Mouse (Mus musculus) neural tube, embryonic 13.5 days (tissue): ENCODE data around the gene Ddx56. TPM values are rescaled to one million over a fixed set of nuclear protein-coding genes. Genes with fewer than 3 reads are reported as not detected.

Experiments used
- ATAC-seq: fragments of 200-750 bp; cut with Nextera tagmentation; 2 replicates; pipeline ENCODE4 v1.8.0; 2017; ENCODE audit warnings: low read depth, mild to moderate bottlenecking, moderate TSS enrichment, moderate library complexity
- H3K27ac ChIP-seq: fragments of 300-500 bp; sonication (generic); replicated peaks from 2 replicates; pipeline ENCODE4 v1.5.1; 2015; ENCODE audit warnings: moderate library complexity, mild to moderate bottlenecking, inconsistent platforms
- H3K27me3 ChIP-seq: fragments of 300-500 bp; sonication (generic); 2 replicates; pipeline ENCODE4 v1.6.1; 2015; ENCODE audit warnings: mild to moderate bottlenecking, inconsistent platforms
- H3K36me3 ChIP-seq: fragments of 300-500 bp; sonication (generic); 2 replicates; pipeline ENCODE4 v1.6.1; 2015; ENCODE audit warnings: mild to moderate bottlenecking, inconsistent platforms
- H3K4me1 ChIP-seq: fragments of 300-500 bp; sonication (generic); replicated peaks from 2 replicates; pipeline ENCODE4 v1.6.1; 2015; ENCODE audit warnings: inconsistent platforms
- H3K4me2 ChIP-seq: fragments of 300-500 bp; sonication (generic); 2 replicates; pipeline ENCODE4 v1.6.1; 2015; ENCODE audit warnings: inconsistent platforms, mild to moderate bottlenecking, moderate library complexity
- H3K4me3 ChIP-seq: fragments of 300-500 bp; sonication (generic); 2 replicates; pipeline ENCODE4 v1.5.1; 2015; ENCODE audit warnings: mild to moderate bottlenecking, inconsistent platforms
- H3K9ac ChIP-seq: fragments of 300-500 bp; sonication (generic); 2 replicates; pipeline ENCODE4 v1.6.1; 2015; ENCODE audit warnings: moderate library complexity, mild to moderate bottlenecking, inconsistent platforms
- H3K9me3 ChIP-seq: fragments of 300-500 bp; sonication (generic); 2 replicates; pipeline ENCODE4 v1.6.1; 2016; ENCODE audit warnings: inconsistent platforms
- WGBS: fragments of 180-500 bp; shearing (Covaris S2); methylation state at CpG from one replicate; pipeline ENCODE4 v1.1.7; 2015; 5-methylcytosine and 5-hydroxymethylcytosine counted together
- polyA plus RNA-seq: library from polyadenylated mRNA; unstranded; fragments of >200 nt; fragmentation: Nextera tagmentation; extraction: Ambion mirVana; gene quantifications from 2 replicates; pipeline ENCODE4 v1.2.1, GENCODE M21; 2015

Ddx56 gene
- polyA plus RNA-seq = 69.3 and 69.4 TPM in 2 replicates

GRCm38 (mm10) chr11:6267320-6268254, at the start of gene Ddx56:
Gene Ddx56, minus strand, starts transcription at chr11:6267772.
- 2% methylated on average over 50 of the region's 50 CpGs for WGBS
- peaks cover 30% of the 10 kb centered on the region for H3K4me1 ChIP-seq
- H3K9ac ChIP-seq = peak within 1 kb of the TSS; percentile 90
- H3K9me3 ChIP-seq = no peaks in the 10 kb centered on the region
- peak; percentile 97 for ATAC-seq
- H3K27ac ChIP-seq = peak within 1 kb of the TSS; percentile 96
- peak within 1 kb of the TSS; percentile 94 for H3K4me2 ChIP-seq
- peaks cover 65% of the 10 kb centered on the region for H3K36me3 ChIP-seq
- peak within 1 kb of the TSS; percentile 65 for H3K4me3 ChIP-seq
- H3K27me3 ChIP-seq = no peaks in the 10 kb centered on the region

GRCm38 (mm10) chr11:6316821-6317220, 49.2 kb upstream of the Ddx56 start:
- H3K36me3 ChIP-seq = peaks cover 66% of the 10 kb centered on the region
- ATAC-seq = no peak
- H3K4me2 ChIP-seq = no peak overlapping the region
- H3K9me3 ChIP-seq = no peaks in the 10 kb centered on the region
- 84% methylated on average over 11 of the region's 11 CpGs for WGBS
- no peak overlapping the region for H3K4me3 ChIP-seq
- H3K27me3 ChIP-seq = no peaks in the 10 kb centered on the region
- no peak overlapping the region for H3K27ac ChIP-seq
- H3K9ac ChIP-seq = no peak overlapping the region
- no peaks in the 10 kb centered on the region for H3K4me1 ChIP-seq

GRCm38 (mm10) chr11:6313874-6314406, 46.4 kb upstream of the Ddx56 start:
- WGBS = 69% methylated on average over 7 of the region's 7 CpGs
- H3K9ac ChIP-seq = no peak overlapping the region
- no peaks in the 10 kb centered on the region for H3K9me3 ChIP-seq
- H3K4me2 ChIP-seq = no peak overlapping the region
- H3K36me3 ChIP-seq = peaks cover 60% of the 10 kb centered on the region
- no peaks in the 10 kb centered on the region for H3K27me3 ChIP-seq
- no peak for ATAC-seq
- H3K4me3 ChIP-seq = no peak overlapping the region
- H3K4me1 ChIP-seq = no peaks in the 10 kb centered on the region
- no peak overlapping the region for H3K27ac ChIP-seq

GRCm38 (mm10) chr11:6308181-6308580, 40.6 kb upstream of the Ddx56 start:
- WGBS = 95% methylated on average over 4 of the region's 4 CpGs

GRCm38 (mm10) chr11:6305943-6306430, 38.4 kb upstream of the Ddx56 start:
- H3K4me1 ChIP-seq = no peaks in the 10 kb centered on the region
- no peak for ATAC-seq
- no peaks in the 10 kb centered on the region for H3K9me3 ChIP-seq
- no peak overlapping the region for H3K4me2 ChIP-seq
- H3K4me3 ChIP-seq = no peak overlapping the region
- H3K27ac ChIP-seq = no peak overlapping the region
- H3K27me3 ChIP-seq = no peaks in the 10 kb centered on the region
- H3K36me3 ChIP-seq = peaks cover 63% of the 10 kb centered on the region
- WGBS = 89% methylated on average over 1 of the region's 1 CpGs
- no peak overlapping the region for H3K9ac ChIP-seq

More at GRCm38 (mm10) chr11:6308181-6308580, 40.6 kb upstream of the Ddx56 start:
- H3K4me1 ChIP-seq = no peaks in the 10 kb centered on the region
- no peak overlapping the region for H3K9ac ChIP-seq
- ATAC-seq = no peak
- H3K27ac ChIP-seq = no peak overlapping the region
- no peaks in the 10 kb centered on the region for H3K27me3 ChIP-seq
- peaks cover 48% of the 10 kb centered on the region for H3K36me3 ChIP-seq
- no peak overlapping the region for H3K4me2 ChIP-seq
- no peaks in the 10 kb centered on the region for H3K9me3 ChIP-seq
- H3K4me3 ChIP-seq = no peak overlapping the region

- H3K9ac ChIP-seq = no peak overlapping the region
- H3K9me3 ChIP-seq = no peaks in the 10 kb centered on the region
- WGBS = 82% methylated on average over 2 of the region's 2 CpGs
- no peak overlapping the region for H3K4me2 ChIP-seq
- H3K27ac ChIP-seq = no peak overlapping the region
- no peak overlapping the region for H3K4me3 ChIP-seq
- H3K4me1 ChIP-seq = no peaks in the 10 kb centered on the region
- H3K36me3 ChIP-seq = peaks cover 75% of the 10 kb centered on the region
- no peaks in the 10 kb centered on the region for H3K27me3 ChIP-seq
- ATAC-seq = no peak
These were observed 35.2 kb upstream of the Ddx56 start for GRCm38 (mm10) chr11:6302793-6303192.

GRCm38 (mm10) chr11:6299435-6299834, 31.9 kb upstream of the Ddx56 start:
- ATAC-seq = no peak
- H3K9ac ChIP-seq = no peak overlapping the region
- H3K4me2 ChIP-seq = no peak overlapping the region
- H3K4me3 ChIP-seq = no peak overlapping the region
- H3K27me3 ChIP-seq = no peaks in the 10 kb centered on the region
- no peaks in the 10 kb centered on the region for H3K9me3 ChIP-seq
- H3K27ac ChIP-seq = no peak overlapping the region
- no peaks in the 10 kb centered on the region for H3K4me1 ChIP-seq
- WGBS = 91% methylated on average over 2 of the region's 2 CpGs
- peaks cover 69% of the 10 kb centered on the region for H3K36me3 ChIP-seq

- no peak for ATAC-seq
- Histone ChIP-seq H3K27ac (no peak overlapping the region), H3K36me3 (peaks cover 44% of the 10 kb centered on the region), H3K4me2 (no peak overlapping the region), H3K4me1 (peaks cover 12% of the 10 kb centered on the region), H3K4me3 (no peak overlapping the region), H3K9ac (no peak overlapping the region), H3K27me3 (no peaks in the 10 kb centered on the region), H3K9me3 (no peaks in the 10 kb centered on the region)
These were observed 28.5 kb upstream of the Ddx56 start for GRCm38 (mm10) chr11:6296077-6296476.

GRCm38 (mm10) chr11:6294632-6295031, 27.1 kb upstream of the Ddx56 start:
- WGBS = 96% methylated on average over 4 of the region's 4 CpGs
- no peak overlapping the region for H3K4me3 ChIP-seq
- H3K4me2 ChIP-seq = no peak overlapping the region
- no peaks in the 10 kb centered on the region for H3K9me3 ChIP-seq
- no peak for ATAC-seq
- peaks cover 30% of the 10 kb centered on the region for H3K36me3 ChIP-seq
- H3K9ac ChIP-seq = no peak overlapping the region
- H3K27me3 ChIP-seq = no peaks in the 10 kb centered on the region
- H3K4me1 ChIP-seq = peaks cover 16% of the 10 kb centered on the region
- H3K27ac ChIP-seq = no peak overlapping the region

- H3K9me3 ChIP-seq = no peaks in the 10 kb centered on the region
- no peaks in the 10 kb centered on the region for H3K27me3 ChIP-seq
- H3K36me3 ChIP-seq = peaks cover 20% of the 10 kb centered on the region
- H3K4me2 ChIP-seq = no peak overlapping the region
- peaks cover 16% of the 10 kb centered on the region for H3K4me1 ChIP-seq
- 98% methylated on average over 2 of the region's 2 CpGs for WGBS
- no peak overlapping the region for H3K27ac ChIP-seq
- ATAC-seq = no peak
- no peak overlapping the region for H3K9ac ChIP-seq
- H3K4me3 ChIP-seq = no peak overlapping the region
These were observed 26.0 kb upstream of the Ddx56 start for GRCm38 (mm10) chr11:6293601-6294000.

- Histone ChIP-seq H3K9me3 (no peaks in the 10 kb centered on the region), H3K27me3 (no peaks in the 10 kb centered on the region), H3K4me3 (peak overlapping the region; percentile 78), H3K36me3 (peaks cover 14% of the 10 kb centered on the region), H3K9ac (no peak overlapping the region), H3K27ac (no peak overlapping the region), H3K4me2 (peak overlapping the region; percentile 63), H3K4me1 (peaks cover 16% of the 10 kb centered on the region)
- no peak for ATAC-seq
- 92% methylated on average over 4 of the region's 4 CpGs for WGBS
These were observed 25.4 kb upstream of the Ddx56 start for GRCm38 (mm10) chr11:6292988-6293349.

- H3K27me3 ChIP-seq = no peaks in the 10 kb centered on the region
- WGBS = 17% methylated on average over 33 of the region's 33 CpGs
- H3K4me1 ChIP-seq = peaks cover 16% of the 10 kb centered on the region
- peak overlapping the region; percentile 78 for H3K4me3 ChIP-seq
- no peaks in the 10 kb centered on the region for H3K9me3 ChIP-seq
- H3K9ac ChIP-seq = peak overlapping the region; percentile 73
- H3K27ac ChIP-seq = peak overlapping the region; percentile 90
- ATAC-seq = peak; percentile 82
- peak overlapping the region; percentile 63 for H3K4me2 ChIP-seq
- H3K36me3 ChIP-seq = peaks cover 8% of the 10 kb centered on the region
These were observed 24.8 kb upstream of the Ddx56 start for GRCm38 (mm10) chr11:6292116-6292987.
